Mouse (Mus musculus) left cerebral cortex, adult 2 months (tissue): ENCODE measurements around the gene P4ha1. TPM values are rescaled to one million over a fixed set of nuclear protein-coding genes. Genes with fewer than 3 reads are reported as not detected.

Source experiments
- DNase-seq, 2 experiments: peaks; one replicate each; pipeline ENCODE4 v3.0.0; 2021 to 2022; ENCODE audit warnings: low spot score in 2 of 2, mixed read lengths in 1 of 2; ENCODE audit errors: extremely low spot score in 1 of 2
- H3K27ac ChIP-seq: fragments of 200-600 bp; 2 replicates; pipeline ENCODE4 v1.8.1; 2022
- H3K4me3 ChIP-seq: fragments of 200-600 bp; 2 replicates; pipeline ENCODE4 v1.8.1; 2022
- CTCF ChIP-seq: fragments of 200-600 bp; IDR thresholded peaks from 2 replicates; pipeline ENCODE4 v1.8.1; 2022; ENCODE audit warnings: antibody characterized with exemption, mild to moderate bottlenecking, moderate library complexity
- intact Hi-C: fragments of 180-260 bp; cut with DNase I; formaldehyde crosslinking; loops from one replicate; pipeline ENCODE4 v1.15.1; 2025
- total RNA-seq, 2 experiments: library from RNA; stranded (reverse); gene quantifications; 2 replicates each; pipeline ENCODE4 v1.2.3; 2021

P4ha1 gene
- total RNA-seq, 2 experiments from 2014 or later: 37.6 to 49.7 TPM

GRCm38 (mm10) chr10:59324311-59325165 is 1.4 kb downstream of the P4ha1 start:
- Histone ChIP-seq H3K4me3 (peak overlapping the region; percentile 90), H3K27ac (peak overlapping the region; percentile 99)
- intact Hi-C loops: no loop called here
- DNase-seq: no peak
- no peak for TF ChIP-seq CTCF

GRCm38 (mm10) chr10:59326612-59327315 is 3.7 kb downstream of the P4ha1 start:
- TF ChIP-seq CTCF: no peak
- Histone ChIP-seq H3K4me3 (peak overlapping the region; percentile 90), H3K27ac (peak overlapping the region; percentile 77)
- intact Hi-C loops: no loop called here
- DNase-seq: no peak

GRCm38 (mm10) chr10:59327316-59327710 is 4.2 kb downstream of the P4ha1 start:
- intact Hi-C loops: no loop called here
- peak overlapping the region; percentile 90 for H3K4me3 ChIP-seq
- TF ChIP-seq CTCF: no peak
- peak overlapping the region; percentile 77; the same call in 1 of the 2 replicates for H3K27ac ChIP-seq
- no peak for DNase-seq

- intact Hi-C loops: no loop called here
- no peak overlapping the region for H3K27ac ChIP-seq
- TF ChIP-seq CTCF: no peak
Measured at GRCm38 (mm10) chr10:59331546-59332256, 8.6 kb downstream of the P4ha1 start.

GRCm38 (mm10) chr10:59333400-59333799 is 10.3 kb downstream of the P4ha1 start:
- intact Hi-C loops: no loop called here
- H3K27ac ChIP-seq: no peak overlapping the region; the same call in 1 of the 2 replicates
- no peak overlapping the region for H3K4me3 ChIP-seq

More at GRCm38 (mm10) chr10:59331546-59332256, 8.6 kb downstream of the P4ha1 start:
- no peak for DNase-seq
- H3K4me3 ChIP-seq: no peak overlapping the region

GRCm38 (mm10) chr10:59334899-59335798 is 12.1 kb downstream of the P4ha1 start:
- peak overlapping the region; percentile 66 for H3K27ac ChIP-seq
- TF ChIP-seq CTCF: no peak
- DNase-seq: peak; percentile 30 to 38
- no peak overlapping the region for H3K4me3 ChIP-seq
- intact Hi-C loops: loop anchor here (1.0 kb wide), 1 partner anchor 12 kb away; the partner anchor contains the start of gene P4ha1

More at GRCm38 (mm10) chr10:59333400-59333799, 10.3 kb downstream of the P4ha1 start:
- no peak for DNase-seq
- no peak for TF ChIP-seq CTCF

GRCm38 (mm10) chr10:59336124-59336523 is 13.0 kb downstream of the P4ha1 start:
- H3K27ac ChIP-seq: no peak overlapping the region
- no peak for TF ChIP-seq CTCF

GRCm38 (mm10) chr10:59346560-59346959 is 23.5 kb downstream of the P4ha1 start:
- no peak for TF ChIP-seq CTCF
- Histone ChIP-seq H3K4me3 (no peak overlapping the region), H3K27ac (no peak overlapping the region)
- intact Hi-C loops: no loop called here
- no peak for DNase-seq

More at GRCm38 (mm10) chr10:59336124-59336523, 13.0 kb downstream of the P4ha1 start:
- intact Hi-C loops: no loop called here
- no peak for DNase-seq
- H3K4me3 ChIP-seq: no peak overlapping the region

GRCm38 (mm10) chr10:59348200-59348599 is 25.1 kb downstream of the P4ha1 start:
- no peak for TF ChIP-seq CTCF
- no peak for DNase-seq
- intact Hi-C loops: no loop called here
- Histone ChIP-seq H3K27ac (no peak overlapping the region), H3K4me3 (no peak overlapping the region)

- DNase-seq: no peak
- intact Hi-C loops: no loop called here
- Histone ChIP-seq H3K27ac (no peak overlapping the region), H3K4me3 (no peak overlapping the region)
- TF ChIP-seq CTCF: no peak
Measured at GRCm38 (mm10) chr10:59349536-59349935, 26.4 kb downstream of the P4ha1 start.

GRCm38 (mm10) chr10:59353065-59353464 is 30.0 kb downstream of the P4ha1 start:
- no peak for DNase-seq
- peak; percentile 28 for TF ChIP-seq CTCF
- intact Hi-C loops: loop anchor here (5.0 kb wide), 1 partner anchor 186 kb away; no protein-coding TSS in a partner anchor

More at GRCm38 (mm10) chr10:59353065-59353464, 30.0 kb downstream of the P4ha1 start:
- Histone ChIP-seq H3K27ac (no peak overlapping the region), H3K4me3 (no peak overlapping the region)
